Mouse (Mus musculus) embryo, embryonic 11 days (tissue): Measurements from ENCODE around the gene Rpl39l.
"Not testable (repeated sequence)": the region's sequence is repeated elsewhere in the genome, so short reads cannot be mapped to it uniquely, and the experiment has no call there.

Experiments used
- DNase-seq: peaks from one replicate; pipeline ENCODE4 v3.0.0-alpha.2; 2015

Rpl39l gene

DNA sequence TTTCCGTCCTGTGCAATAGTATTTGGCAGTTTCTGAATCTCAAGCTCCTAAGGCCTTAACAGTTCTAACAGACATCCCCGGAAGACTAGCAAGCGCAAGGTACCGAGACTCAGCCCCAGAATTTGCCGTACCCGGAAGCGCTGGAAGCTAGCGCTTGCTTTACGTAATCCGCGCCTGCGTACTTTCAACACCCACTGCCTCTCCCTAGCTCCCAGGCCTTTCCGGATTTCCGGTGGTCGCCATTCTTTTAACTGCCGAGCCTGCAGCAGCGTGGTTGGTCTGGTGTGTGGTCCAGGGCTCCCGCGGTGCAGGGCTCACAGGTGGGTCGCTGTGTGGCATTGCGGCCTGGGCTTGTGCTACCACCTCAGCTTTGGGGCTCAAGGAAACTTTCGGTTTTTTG is at the start of gene Rpl39l:
Rpl39l (plus strand) TSS at position 222 of the 400 bp plus-strand sequence.
- no peak for DNase-seq

DNA sequence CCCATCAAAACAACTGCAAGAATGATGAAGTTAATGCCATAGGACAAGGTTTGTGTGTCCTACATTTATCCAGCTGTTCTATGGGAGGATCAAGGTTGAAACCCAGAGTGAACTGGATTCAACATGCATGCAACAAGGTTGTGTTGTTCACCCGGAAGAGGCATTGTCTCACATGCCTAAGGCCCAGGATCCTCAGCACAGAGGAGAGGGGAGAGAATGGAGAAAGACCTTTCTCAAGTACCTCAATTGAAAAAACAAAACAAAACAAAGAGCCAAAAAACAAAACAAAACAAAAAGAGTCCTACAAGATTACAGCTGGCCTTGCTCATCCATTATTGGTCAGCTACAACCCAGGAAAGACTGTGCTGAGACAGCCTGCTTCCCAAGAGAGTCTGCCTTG is 42.4 kb upstream of the Rpl39l start:
- DNase-seq = no peak

DNA sequence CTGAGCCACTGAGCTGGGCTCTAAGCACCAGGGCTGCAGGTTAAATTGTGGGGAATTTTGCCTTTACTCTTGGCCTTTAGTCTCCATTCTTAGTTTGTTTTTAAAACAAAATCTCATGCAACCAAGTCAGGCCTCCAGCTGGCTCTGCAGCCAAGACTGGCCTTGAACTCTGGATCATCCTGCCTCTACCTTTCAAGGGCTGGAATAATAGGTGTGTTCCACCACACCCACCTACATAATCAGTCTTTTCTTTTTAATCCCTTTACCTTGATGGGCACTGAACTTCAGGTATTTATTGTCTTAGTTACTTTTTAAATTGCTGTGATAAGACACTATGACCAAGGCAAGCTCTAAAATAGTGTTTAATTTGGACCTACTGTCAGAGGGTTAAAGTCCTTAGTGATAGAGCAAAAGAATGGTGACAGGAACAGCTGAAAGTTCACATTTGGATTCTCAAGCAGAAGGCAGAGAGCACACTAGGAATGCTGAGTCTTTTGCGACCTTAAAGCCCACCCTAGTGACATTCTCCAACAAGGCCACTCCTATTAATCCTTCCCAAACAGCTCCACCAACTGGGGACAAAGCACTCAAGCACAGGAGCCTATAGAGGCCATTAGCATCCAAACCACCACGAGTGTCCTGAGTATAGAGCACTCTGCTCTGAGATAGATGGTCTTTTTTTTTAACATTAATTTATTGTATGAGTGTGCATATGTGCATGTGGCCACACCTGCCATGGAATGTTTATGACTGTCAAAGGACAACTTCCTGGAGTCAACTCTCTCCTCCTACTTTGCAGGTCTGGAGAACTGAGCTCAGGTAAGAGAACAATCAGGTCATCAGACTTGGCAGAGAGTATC is 40.7 kb upstream of the Rpl39l start:
- no peak for DNase-seq

DNA sequence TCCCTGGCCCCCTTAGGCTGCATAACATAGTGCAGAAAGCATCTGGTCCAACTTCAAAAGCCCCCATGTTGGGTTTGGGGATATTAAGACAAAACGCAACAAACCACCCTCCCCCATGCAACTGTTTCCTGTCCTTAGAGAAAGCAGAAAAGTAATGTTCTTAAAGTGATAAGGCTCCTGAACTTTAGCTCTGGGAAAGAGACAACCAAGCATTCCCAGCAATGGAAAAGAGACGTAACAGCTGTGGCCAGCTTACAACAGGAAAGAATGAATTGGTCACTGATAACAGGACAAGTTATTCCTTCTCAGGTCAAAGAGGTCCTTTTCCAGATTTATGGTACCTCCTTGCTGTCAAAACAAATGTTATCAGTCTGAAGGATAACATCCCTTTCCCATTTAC is 26.9 kb upstream of the Rpl39l start:
- no peak for DNase-seq

DNA sequence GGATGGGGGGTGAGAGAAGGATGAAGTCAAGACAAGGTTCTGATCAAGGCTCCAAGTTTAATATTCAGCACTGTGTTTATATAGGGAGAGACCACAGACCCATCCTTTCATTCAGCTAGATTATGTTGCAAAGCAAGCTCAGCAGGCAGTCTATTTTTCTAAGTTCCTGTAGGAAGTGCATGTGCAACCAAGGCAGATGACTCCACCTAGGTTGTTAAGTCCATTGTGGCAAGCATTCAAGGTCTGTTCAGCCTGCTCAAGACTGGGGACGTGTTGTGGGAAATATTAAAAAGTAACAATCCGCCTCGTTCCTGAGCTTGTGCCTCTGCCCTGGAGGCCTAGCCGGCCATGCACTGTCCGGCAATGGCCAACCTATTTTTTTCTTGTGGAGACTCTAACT is 22.6 kb upstream of the Rpl39l start:
- DNase-seq = no peak

DNA sequence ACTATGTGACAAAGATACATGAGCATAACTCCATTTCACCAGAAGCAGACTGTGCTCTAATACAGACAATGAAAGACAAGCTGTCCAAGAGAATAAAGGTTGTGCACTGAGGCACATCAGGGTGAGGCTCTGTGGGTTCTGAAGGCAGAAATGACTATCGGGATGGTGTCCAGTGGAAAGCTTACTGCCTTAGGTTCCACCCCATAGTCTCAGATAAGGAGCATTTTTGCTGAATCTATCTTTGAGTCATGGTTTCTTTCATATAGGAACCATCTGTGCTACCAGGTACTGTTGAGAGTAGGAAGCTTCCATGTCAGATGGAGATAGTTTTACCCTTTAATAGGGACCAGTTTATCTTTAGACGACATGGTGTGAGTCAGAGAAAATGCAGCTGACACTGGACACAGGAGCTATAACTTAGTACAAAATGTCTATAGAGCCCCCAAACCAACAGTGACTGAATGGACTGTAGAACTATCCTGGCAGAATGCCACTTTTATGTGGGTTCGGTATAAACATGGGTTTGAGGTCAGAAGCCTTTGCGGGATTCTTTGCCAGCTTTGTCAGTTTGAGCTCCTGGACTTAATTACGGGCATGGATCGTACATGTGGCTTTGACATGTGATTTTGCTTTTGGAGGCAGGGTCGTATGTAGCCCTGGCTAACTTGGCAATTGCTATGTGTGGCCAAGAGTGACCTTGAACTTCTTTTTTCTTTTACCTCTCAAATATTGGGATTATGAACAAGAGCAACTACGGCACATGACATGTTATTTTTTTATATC is 712 bp upstream of the Rpl39l start:
- DNase-seq = no peak

DNA sequence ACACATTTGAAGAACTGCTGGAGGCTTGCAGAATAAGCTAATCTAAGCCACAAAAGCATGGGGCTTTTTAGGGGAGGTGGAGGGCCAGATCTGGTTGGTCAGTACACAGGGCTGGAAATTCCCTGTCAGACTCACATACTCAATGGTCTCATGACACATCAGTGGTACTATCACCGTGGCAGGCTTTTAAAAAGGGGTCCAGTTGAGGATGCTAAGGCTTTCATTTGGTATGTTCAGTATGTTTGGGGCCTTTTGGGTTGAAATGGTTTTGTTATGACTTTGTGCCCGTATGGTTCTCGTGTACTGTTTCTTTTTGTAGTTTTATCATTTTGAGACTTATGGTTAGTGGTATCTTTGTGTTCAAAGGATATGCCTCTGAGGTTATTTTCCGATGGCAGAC is 1.2 kb downstream of the Rpl39l start:
- no peak for DNase-seq

DNA sequence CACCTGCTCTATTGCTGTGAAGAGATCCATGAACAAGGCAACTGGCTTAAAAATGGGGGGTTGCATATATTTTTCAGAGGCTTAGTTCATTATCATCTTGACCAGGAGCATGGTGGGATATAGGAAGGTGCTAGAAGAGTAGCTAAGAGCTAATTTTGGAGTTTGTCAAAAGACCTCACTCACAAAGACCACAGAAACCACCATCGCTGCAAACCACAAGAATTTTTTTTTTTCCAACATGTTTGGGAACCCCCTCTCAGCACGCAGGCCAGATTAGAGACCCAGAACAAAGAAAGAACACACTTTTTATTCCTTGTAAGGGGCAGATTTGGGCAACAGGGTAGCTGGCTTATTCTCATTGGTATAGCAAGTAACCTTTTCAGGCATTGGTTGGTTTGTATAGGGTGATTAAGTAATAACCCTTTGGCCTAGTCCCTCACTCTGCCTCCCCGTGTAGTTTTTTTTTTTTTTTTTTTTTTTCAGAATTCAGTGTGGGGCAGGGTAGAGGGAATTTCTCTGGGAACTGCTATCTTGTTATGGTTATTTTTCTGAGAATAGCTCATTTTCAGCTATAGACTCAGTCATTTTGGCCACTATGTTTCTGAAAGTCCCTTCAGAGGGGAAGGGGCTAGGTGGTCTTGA is 2.3 kb downstream of the Rpl39l start:
- no peak for DNase-seq

DNA sequence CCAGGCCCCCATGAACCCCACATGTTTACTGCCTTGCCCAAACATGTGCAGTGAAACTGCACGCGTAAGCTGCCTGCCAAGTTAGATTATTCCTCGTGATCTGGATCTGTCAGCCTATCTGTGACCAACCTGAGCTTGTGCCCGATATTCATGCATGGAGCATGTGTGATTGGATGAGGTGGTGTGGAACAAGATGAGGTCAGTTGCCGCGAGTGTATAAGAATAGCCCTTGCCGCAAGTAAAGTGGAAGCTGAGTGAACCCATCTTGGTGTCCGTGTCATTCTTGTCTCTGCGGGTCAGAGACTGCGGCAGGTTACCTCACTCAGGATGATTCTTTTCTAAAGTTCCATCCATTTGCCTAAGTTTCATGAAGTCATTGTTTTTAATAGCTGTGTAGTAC is 17.4 kb downstream of the Rpl39l start:
- DNase-seq = not testable (repeated sequence)

DNA sequence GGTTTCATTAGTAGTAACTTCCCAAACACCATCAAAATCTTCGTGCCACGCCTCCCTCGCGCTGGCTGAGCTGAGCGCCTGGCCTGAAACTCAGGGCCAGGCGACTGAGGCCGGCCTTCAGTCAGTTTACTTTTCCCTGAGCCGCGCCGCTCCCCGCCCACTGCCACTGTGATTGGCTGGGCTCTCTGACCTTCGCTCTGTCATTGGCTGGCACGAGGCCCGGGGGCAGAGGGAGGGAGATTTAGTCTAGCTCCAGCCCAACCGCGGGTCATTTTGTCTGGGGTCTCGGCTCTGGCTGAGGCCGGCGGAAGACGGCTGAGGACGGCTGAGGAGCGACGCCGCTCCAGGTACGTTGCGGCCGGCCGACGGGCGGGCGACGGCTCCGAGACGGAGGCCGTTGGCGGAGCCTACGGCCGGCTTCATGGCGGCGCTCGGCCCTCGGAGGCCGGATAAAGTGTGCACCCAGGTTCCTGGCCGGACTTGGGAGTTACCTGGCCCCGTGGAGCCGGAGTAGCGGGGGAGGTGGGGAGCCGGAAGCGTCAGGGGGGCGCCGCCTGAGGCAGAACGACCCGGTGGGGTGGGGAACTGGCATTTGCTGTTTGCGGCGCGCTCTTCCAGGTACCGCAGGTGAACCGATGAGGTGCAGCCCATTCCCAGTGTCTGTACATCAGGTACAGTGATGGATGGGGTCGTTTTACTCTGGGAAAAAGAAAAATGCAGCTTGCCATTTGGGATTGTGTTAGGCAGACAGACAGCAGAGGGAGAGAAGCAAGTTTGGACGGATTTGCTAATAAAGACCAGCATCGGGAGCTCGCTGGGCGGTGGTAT is 22.9 kb downstream of the Rpl39l start, which contains the start of gene Atf7ip2:
Atf7ip2 (plus strand) TSS at position 34 of the 828 bp plus-strand sequence.
- peak; percentile 94 for DNase-seq

DNA sequence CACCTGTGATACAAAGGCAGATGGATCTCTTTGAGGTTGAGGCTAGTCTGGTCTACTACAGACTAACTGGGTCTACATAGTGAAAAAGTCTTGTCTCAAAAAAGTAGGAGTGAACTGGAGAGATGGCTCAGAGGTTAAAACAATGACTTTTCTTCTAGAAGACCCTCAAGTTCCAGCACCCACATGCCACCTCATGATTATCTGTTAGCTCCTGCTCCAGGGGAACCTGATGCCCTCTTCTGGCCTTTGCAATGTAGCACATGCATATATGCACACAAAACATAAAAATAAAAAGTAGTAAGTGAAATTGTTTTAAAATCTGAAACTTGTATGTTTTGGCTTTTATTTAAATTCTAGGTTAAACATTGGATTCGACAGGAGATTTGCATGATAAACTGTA is 38.8 kb downstream of the Rpl39l start:
- DNase-seq = peak; percentile 1

DNA sequence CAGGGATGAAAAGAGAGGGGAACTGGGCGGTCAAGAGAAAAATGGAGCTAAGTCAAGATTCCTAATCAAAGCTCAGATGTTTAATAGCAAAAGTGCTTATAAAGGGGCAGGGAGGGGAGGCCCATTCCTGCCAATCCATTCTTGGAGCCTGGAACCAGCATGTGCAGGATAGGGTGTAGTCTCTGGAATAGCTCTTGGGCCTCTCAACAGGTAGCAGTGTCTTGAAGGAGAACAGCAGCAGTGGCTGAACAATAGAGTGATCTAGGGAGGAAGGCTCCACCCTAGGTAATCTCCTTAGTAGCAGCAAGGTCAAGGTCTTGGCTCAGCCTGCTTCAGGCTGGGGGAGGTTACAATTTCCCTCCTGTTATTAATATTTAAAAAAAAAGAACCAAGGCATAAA is 46.3 kb downstream of the Rpl39l start:
- not testable (repeated sequence) for DNase-seq

DNA sequence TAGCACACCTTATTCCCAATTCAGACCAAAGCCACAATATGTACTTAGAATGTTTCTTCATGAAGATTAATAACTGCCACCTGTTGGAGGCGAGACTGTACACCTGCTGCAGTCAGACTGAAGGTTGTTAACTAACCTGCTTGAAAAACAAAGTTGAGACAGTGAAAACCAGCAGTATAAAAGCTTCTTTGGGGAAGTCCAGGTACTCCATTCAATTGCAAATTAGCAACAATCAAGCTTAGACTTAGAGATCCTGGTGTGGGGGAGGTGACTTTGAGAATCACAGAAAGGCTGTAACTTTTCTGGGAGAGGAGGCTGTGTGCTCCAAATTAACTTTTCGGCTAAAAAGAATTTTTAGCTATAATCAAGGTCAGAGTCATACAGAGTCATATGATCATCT is 47.0 kb downstream of the Rpl39l start:
- DNase-seq = not testable (repeated sequence)
